Mouse (Mus musculus) bone marrow macrophage, adult 2 months (primary cell): ENCODE data around the gene Cd5.

Experiments
- CTCF ChIP-seq: IDR thresholded peaks from 2 replicates; pipeline ENCODE4 v1.5.1; 2012; ENCODE audit warnings: low read depth, mild to moderate bottlenecking, low read length, moderate library complexity
- POLR2A ChIP-seq: IDR thresholded peaks from 2 replicates; pipeline ENCODE4 v1.6.1; 2012; ENCODE audit warnings: mild to moderate bottlenecking, low read depth, low read length, borderline replicate concordance

DNA sequence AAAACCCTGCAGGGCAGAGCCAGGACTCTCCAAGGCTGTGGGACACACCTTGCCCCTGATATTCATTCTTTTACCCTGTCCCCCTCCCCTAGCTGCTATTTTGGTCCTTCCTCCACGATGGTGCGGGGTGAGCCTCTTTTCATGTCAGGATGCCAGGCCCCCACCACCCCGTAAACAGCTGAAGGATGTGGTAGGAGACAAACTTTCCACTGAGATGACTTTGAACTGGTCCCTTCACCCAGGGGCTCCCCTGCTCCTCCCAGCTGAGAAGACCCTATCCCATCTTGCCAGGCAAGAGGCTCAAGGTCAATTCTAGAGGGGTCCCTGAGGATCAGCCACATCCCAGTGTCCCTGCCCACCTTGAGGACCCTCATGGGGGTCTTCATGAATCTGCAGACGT is 48.6 kb upstream of the Cd5 start:
- no peak for TF ChIP-seq CTCF
- TF ChIP-seq POLR2A, result no peak
